Mouse (Mus musculus): ENCODE results near the gene Cep112. TPM values are rescaled to one million over a fixed set of nuclear protein-coding genes. Genes with fewer than 3 reads are reported as not detected.

The Cep112 gene
- total RNA-seq, 1 experiment = 0.85 TPM

DNA sequence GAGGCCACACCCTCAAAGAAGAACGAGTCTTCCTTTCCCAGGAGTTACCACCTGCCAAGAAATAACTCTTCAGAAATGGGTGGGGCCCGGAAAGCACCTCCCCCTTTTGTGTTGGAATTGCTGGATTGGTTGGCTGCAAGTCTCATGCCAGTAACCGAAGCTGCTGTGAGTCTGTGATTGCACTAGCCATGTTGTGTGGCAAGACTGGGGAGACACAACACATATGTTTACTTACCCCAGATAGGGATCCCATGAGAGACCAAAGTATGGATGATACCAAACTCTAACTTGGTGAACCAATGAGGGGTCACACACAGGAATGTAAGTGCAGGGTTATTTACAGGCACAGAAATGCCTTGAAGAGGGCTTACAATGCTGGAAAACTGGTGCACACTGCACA, 42.3 kb upstream of the Cep112 start:
- no peaks in the 10 kb centered on the region for H3K9me3 ChIP-seq (ENCODE audit: control insufficient read depth, insufficient read depth, low read depth, low read length)
- H3K4me1 ChIP-seq (ENCODE audit: control insufficient read depth in 2 of 2, insufficient read depth in 2 of 2, low read length in 2 of 2, poor library complexity in 1 of 2) = no peaks in the 10 kb centered on the region
- no peak overlapping the region for H3K4me3 ChIP-seq (ENCODE audit: insufficient read depth in 1 of 2, low read depth in 1 of 2, low read length in 2 of 2, poor library complexity in 1 of 2, severe bottlenecking in 1 of 2)
- no peak overlapping the region for H3K9ac ChIP-seq (ENCODE audit: insufficient read depth, low read depth, low read length, poor library complexity, severe bottlenecking)
- TF ChIP-seq ZC3H11A (IDR thresholded peaks at IDR 0.05; ENCODE audit: borderline replicate concordance, low read depth, low read length) = no peak
- no peak for TF ChIP-seq CHD2 (IDR thresholded peaks at IDR 0.05; ENCODE audit: low read depth, low read length)
- TF ChIP-seq HCFC1 (IDR thresholded peaks at IDR 0.05; ENCODE audit: borderline replicate concordance, insufficient read depth, low read length) = no peak
- TF ChIP-seq MAFK (IDR thresholded peaks at IDR 0.05; ENCODE audit: insufficient read depth, low read depth, low read length) = no peak
- TF ChIP-seq ZNF384 (IDR thresholded peaks at IDR 0.05; ENCODE audit: low read depth, low read length) = no peak
- in situ Hi-C loops (cut with MboI; ENCODE audit: low sequenced_read_pairs in 2 of 2, unreplicated experiment in 2 of 2) = loop anchor here (25.0 kb wide), 2 partner anchors 345 to 520 kb away; no protein-coding TSS in a partner anchor
- DNase-seq (ENCODE audit: low read depth, low spot score) = no peak
- H3K27ac ChIP-seq (ENCODE audit: insufficient read depth, low read depth, low read length, poor library complexity, severe bottlenecking) = no peak overlapping the region
- no peaks in the 10 kb centered on the region for H3K36me3 ChIP-seq (ENCODE audit: control insufficient read depth, insufficient read depth, low read length, poor library complexity, severe bottlenecking)

DNA sequence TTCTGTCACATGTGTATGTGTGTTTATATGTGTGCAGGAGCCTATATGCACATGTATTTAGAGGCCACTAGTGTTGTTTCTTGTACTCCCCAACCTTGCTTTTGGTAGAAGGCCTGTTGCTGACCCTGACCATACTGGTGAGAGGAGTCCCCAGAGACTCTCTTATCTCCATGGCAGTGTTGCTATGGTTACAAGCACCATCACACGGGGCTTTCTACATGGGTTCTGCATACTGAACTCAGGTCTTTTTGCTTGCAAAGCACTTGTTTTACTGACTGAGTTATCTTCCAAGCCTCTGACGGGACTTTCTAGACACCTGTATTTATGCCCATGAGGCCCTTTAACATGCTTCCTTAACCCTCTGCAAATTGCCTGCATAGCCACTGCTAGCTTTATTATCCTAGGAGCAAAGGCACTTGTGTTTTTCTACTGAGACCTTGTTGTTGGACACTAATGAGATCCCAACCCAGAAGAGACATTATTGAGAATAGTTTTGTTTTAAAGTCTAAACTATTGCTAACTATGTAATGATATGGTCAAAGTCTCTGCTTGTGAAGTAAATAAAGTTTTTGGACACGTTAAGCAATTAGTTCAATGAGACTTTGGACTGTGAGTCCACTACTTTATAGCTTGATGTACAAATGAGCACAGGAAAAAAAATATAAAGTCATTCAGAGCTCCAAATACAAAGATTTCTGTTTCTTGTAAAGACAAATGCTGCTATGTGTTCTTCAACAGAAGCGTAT, 39.9 kb upstream of the Cep112 start:
- H3K4me3 ChIP-seq (ENCODE audit: insufficient read depth in 1 of 2, low read depth in 1 of 2, low read length in 2 of 2, poor library complexity in 1 of 2, severe bottlenecking in 1 of 2) = no peak overlapping the region
- H3K4me1 ChIP-seq (ENCODE audit: control insufficient read depth in 2 of 2, insufficient read depth in 2 of 2, low read length in 2 of 2, poor library complexity in 1 of 2) = no peaks in the 10 kb centered on the region
- no peak for DNase-seq (ENCODE audit: low read depth, low spot score)
- no peaks in the 10 kb centered on the region for H3K36me3 ChIP-seq (ENCODE audit: control insufficient read depth, insufficient read depth, low read length, poor library complexity, severe bottlenecking)
- TF ChIP-seq MAFK (IDR thresholded peaks at IDR 0.05; ENCODE audit: insufficient read depth, low read depth, low read length) = no peak
- no peak for TF ChIP-seq HCFC1 (IDR thresholded peaks at IDR 0.05; ENCODE audit: borderline replicate concordance, insufficient read depth, low read length)
- TF ChIP-seq ZC3H11A (IDR thresholded peaks at IDR 0.05; ENCODE audit: borderline replicate concordance, low read depth, low read length) = no peak
- no peak for TF ChIP-seq ZNF384 (IDR thresholded peaks at IDR 0.05; ENCODE audit: low read depth, low read length)
- no peak for TF ChIP-seq CHD2 (IDR thresholded peaks at IDR 0.05; ENCODE audit: low read depth, low read length)
- no peak overlapping the region for H3K27ac ChIP-seq (ENCODE audit: insufficient read depth, low read depth, low read length, poor library complexity, severe bottlenecking)
- no peaks in the 10 kb centered on the region for H3K9me3 ChIP-seq (ENCODE audit: control insufficient read depth, insufficient read depth, low read depth, low read length)
- in situ Hi-C loops (cut with MboI; ENCODE audit: low sequenced_read_pairs in 2 of 2, unreplicated experiment in 2 of 2) = loop anchor here (25.0 kb wide), 2 partner anchors 348 to 523 kb away; no protein-coding TSS in a partner anchor
- H3K9ac ChIP-seq (ENCODE audit: insufficient read depth, low read depth, low read length, poor library complexity, severe bottlenecking) = no peak overlapping the region

DNA sequence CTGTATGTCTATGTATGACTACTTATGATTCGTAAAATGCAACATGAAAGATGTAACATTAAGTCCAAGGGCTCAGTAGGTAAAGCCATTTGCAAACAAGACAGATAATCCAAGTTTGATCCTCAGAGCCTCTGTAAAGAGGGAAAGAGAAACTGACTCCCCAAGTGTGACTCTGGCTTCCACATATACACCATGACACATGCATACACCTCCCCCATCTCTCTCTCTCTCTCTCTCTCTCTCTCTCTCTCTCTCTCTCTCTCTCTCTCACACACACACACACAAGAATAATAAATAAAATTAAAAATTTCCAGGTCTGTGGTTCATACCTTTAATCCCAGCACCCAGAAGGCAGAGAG, 39.3 kb upstream of the Cep112 start:
- in situ Hi-C loops (cut with MboI; ENCODE audit: low sequenced_read_pairs in 2 of 2, unreplicated experiment in 2 of 2) = loop anchor here (25.0 kb wide), 2 partner anchors 348 to 523 kb away; no protein-coding TSS in a partner anchor
- H3K9me3 ChIP-seq (ENCODE audit: control insufficient read depth, insufficient read depth, low read depth, low read length) = no peaks in the 10 kb centered on the region
- no peaks in the 10 kb centered on the region for H3K4me1 ChIP-seq (ENCODE audit: control insufficient read depth in 2 of 2, insufficient read depth in 2 of 2, low read length in 2 of 2, poor library complexity in 1 of 2)
- H3K9ac ChIP-seq (ENCODE audit: insufficient read depth, low read depth, low read length, poor library complexity, severe bottlenecking) = no peak overlapping the region
- H3K36me3 ChIP-seq (ENCODE audit: control insufficient read depth, insufficient read depth, low read length, poor library complexity, severe bottlenecking) = no peaks in the 10 kb centered on the region
- TF ChIP-seq ZC3H11A (IDR thresholded peaks at IDR 0.05; ENCODE audit: borderline replicate concordance, low read depth, low read length) = no peak
- TF ChIP-seq CHD2 (IDR thresholded peaks at IDR 0.05; ENCODE audit: low read depth, low read length) = no peak
- no peak for TF ChIP-seq HCFC1 (IDR thresholded peaks at IDR 0.05; ENCODE audit: borderline replicate concordance, insufficient read depth, low read length)
- no peak for TF ChIP-seq MAFK (IDR thresholded peaks at IDR 0.05; ENCODE audit: insufficient read depth, low read depth, low read length)
- no peak for TF ChIP-seq ZNF384 (IDR thresholded peaks at IDR 0.05; ENCODE audit: low read depth, low read length)
- no peak overlapping the region for H3K27ac ChIP-seq (ENCODE audit: insufficient read depth, low read depth, low read length, poor library complexity, severe bottlenecking)
- H3K4me3 ChIP-seq (ENCODE audit: insufficient read depth in 1 of 2, low read depth in 1 of 2, low read length in 2 of 2, poor library complexity in 1 of 2, severe bottlenecking in 1 of 2) = no peak overlapping the region
- no peak for DNase-seq (ENCODE audit: low read depth, low spot score)

DNA sequence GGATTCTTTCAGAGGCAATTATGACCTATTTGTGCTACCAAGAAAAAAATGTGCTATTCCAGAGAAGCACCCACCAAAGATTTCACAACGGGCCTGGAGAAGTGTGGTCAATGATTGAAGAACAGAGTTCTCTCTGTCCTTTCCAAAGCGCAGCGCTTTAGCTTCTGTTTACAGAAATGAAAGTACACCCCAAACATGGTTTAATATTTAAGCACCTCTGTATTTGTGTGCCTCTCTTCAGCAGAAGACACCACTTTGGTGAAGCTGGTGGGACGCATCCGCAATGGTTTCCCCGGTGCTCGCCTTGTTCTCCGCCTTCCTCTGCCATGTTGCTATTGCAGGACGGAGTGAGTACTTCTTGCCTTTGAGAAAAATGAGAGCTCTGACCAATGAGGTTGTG, 29.9 kb upstream of the Cep112 start:
- DNase-seq (ENCODE audit: low read depth, low spot score) = no peak
- no peaks in the 10 kb centered on the region for H3K9me3 ChIP-seq (ENCODE audit: control insufficient read depth, insufficient read depth, low read depth, low read length)
- H3K27ac ChIP-seq (ENCODE audit: insufficient read depth, low read depth, low read length, poor library complexity, severe bottlenecking) = no peak overlapping the region
- TF ChIP-seq CHD2 (IDR thresholded peaks at IDR 0.05; ENCODE audit: low read depth, low read length) = no peak
- no peak for TF ChIP-seq HCFC1 (IDR thresholded peaks at IDR 0.05; ENCODE audit: borderline replicate concordance, insufficient read depth, low read length)
- TF ChIP-seq ZNF384 (IDR thresholded peaks at IDR 0.05; ENCODE audit: low read depth, low read length) = no peak
- no peak for TF ChIP-seq MAFK (IDR thresholded peaks at IDR 0.05; ENCODE audit: insufficient read depth, low read depth, low read length)
- TF ChIP-seq ZC3H11A (IDR thresholded peaks at IDR 0.05; ENCODE audit: borderline replicate concordance, low read depth, low read length) = no peak
- no peaks in the 10 kb centered on the region for H3K36me3 ChIP-seq (ENCODE audit: control insufficient read depth, insufficient read depth, low read length, poor library complexity, severe bottlenecking)
- in situ Hi-C loops (cut with MboI; ENCODE audit: low sequenced_read_pairs in 2 of 2, unreplicated experiment in 2 of 2) = loop anchor here (25.0 kb wide), 2 partner anchors 358 to 533 kb away; no protein-coding TSS in a partner anchor
- no peaks in the 10 kb centered on the region for H3K4me1 ChIP-seq (ENCODE audit: control insufficient read depth in 2 of 2, insufficient read depth in 2 of 2, low read length in 2 of 2, poor library complexity in 1 of 2)
- H3K4me3 ChIP-seq (ENCODE audit: insufficient read depth in 1 of 2, low read depth in 1 of 2, low read length in 2 of 2, poor library complexity in 1 of 2, severe bottlenecking in 1 of 2) = no peak overlapping the region
- no peak overlapping the region for H3K9ac ChIP-seq (ENCODE audit: insufficient read depth, low read depth, low read length, poor library complexity, severe bottlenecking)

Data from ES-E14 (cell line).